Mouse (Mus musculus) G1E (cell line): Measurements from ENCODE around the gene Gpr155.

Experiments
- CTCF ChIP-seq: IDR thresholded peaks from 2 replicates; pipeline ENCODE4 v1.5.1; 2012; ENCODE audit warnings: low read depth, low read length, inconsistent platforms, mixed read lengths
- GATA1 ChIP-seq: IDR thresholded peaks from 2 replicates; pipeline ENCODE4 v1.6.1; 2012; ENCODE audit warnings: borderline replicate concordance, low read length, inconsistent platforms, mixed read lengths
- GATA2 ChIP-seq: IDR thresholded peaks from 2 replicates; pipeline ENCODE4 v1.6.1; 2012; ENCODE audit warnings: low read depth, low read length, inconsistent platforms, borderline replicate concordance
- POLR2AphosphoS5 ChIP-seq: IDR thresholded peaks from 2 replicates; pipeline ENCODE4 v1.6.1; 2012; ENCODE audit warnings: low read depth, low read length, inconsistent platforms; ENCODE audit not compliant: insufficient replicate concordance
- TAL1 ChIP-seq: conservative IDR thresholded peaks from 2 replicates; pipeline ENCODE4 v1.6.1; 2012; ENCODE audit warnings: low read depth, low read length, inconsistent platforms, mixed read lengths

- TF ChIP-seq CTCF = no peak
- no peak for TF ChIP-seq GATA1
- no peak for TF ChIP-seq TAL1
- TF ChIP-seq POLR2AphosphoS5 = no peak
- no peak for TF ChIP-seq GATA2
Observed at GRCm38 (mm10) chr2:73415892-73416291, 29.5 kb upstream of the Gpr155 start.
